Mouse (Mus musculus) limb, embryonic 11.5 days (tissue): ENCODE results near the gene Zfp398. TPM values are rescaled to one million over a fixed set of nuclear protein-coding genes. Genes with fewer than 3 reads are reported as not detected.
A peak's percentile ranks its signal among the peaks of the same experiment; 100 is the strongest.

Experiments
- ATAC-seq: fragments of 200-750 bp; cut with Nextera tagmentation; 2 replicates; pipeline ENCODE4 v1.8.0; 2017; ENCODE audit warnings: low read depth; ENCODE audit not compliant: insufficient number of reproducible peaks, low FRiP score, low TSS enrichment
- DNase-seq: peaks from one replicate; pipeline ENCODE4 v3.0.0-alpha.2; 2015; ENCODE audit warnings: low spot score
- H3K27ac ChIP-seq: fragments of 300-500 bp; sonication (generic); replicated peaks from 2 replicates; pipeline ENCODE4 v1.5.1; 2014; ENCODE audit warnings: low read depth, mild to moderate bottlenecking, low read length
- H3K27me3 ChIP-seq: fragments of 300-500 bp; sonication (generic); 2 replicates; pipeline ENCODE4 v1.6.1; 2014; ENCODE audit warnings: mild to moderate bottlenecking, low read length, mixed read lengths; ENCODE audit not compliant: control insufficient read depth, insufficient read depth
- H3K36me3 ChIP-seq: fragments of 300-500 bp; sonication (generic); 2 replicates; pipeline ENCODE4 v1.6.1; 2014; ENCODE audit warnings: mild to moderate bottlenecking, low read length, moderate library complexity, mixed read lengths; ENCODE audit not compliant: control insufficient read depth, insufficient read depth
- H3K4me1 ChIP-seq: fragments of 300-500 bp; sonication (generic); 2 replicates; pipeline ENCODE4 v1.6.1; 2014; ENCODE audit warnings: low read length, mixed read lengths; ENCODE audit not compliant: control insufficient read depth, insufficient read depth
- H3K4me2 ChIP-seq: fragments of 300-500 bp; sonication (generic); 2 replicates; pipeline ENCODE4 v1.6.1; 2014; ENCODE audit warnings: low read depth, mild to moderate bottlenecking, moderate library complexity; ENCODE audit not compliant: severe bottlenecking
- H3K4me3 ChIP-seq: fragments of 300-500 bp; sonication (generic); 2 replicates; pipeline ENCODE4 v1.5.1; 2014; ENCODE audit warnings: low read depth, low read length
- H3K9ac ChIP-seq: fragments of 300-500 bp; sonication (generic); 2 replicates; pipeline ENCODE4 v1.6.1; 2014; ENCODE audit warnings: mild to moderate bottlenecking, low read length
- H3K9me3 ChIP-seq: fragments of 300-500 bp; sonication (generic); 2 replicates; pipeline ENCODE4 v1.6.1; 2016; ENCODE audit warnings: low read length; ENCODE audit not compliant: control insufficient read depth
- WGBS: fragments of 180-500 bp; shearing (Covaris S2); extraction: QIAGEN DNeasy Blood & Tissue Kit; methylation state at CpG from one replicate; pipeline ENCODE4 v1.1.7; 2014; 5-methylcytosine and 5-hydroxymethylcytosine counted together
- microRNA counts: library from miRNA; unstranded; fragments of <30 nt; microRNA quantifications from one replicate; lab custom pipeline; 2016
- microRNA-seq: library from miRNA; unstranded; fragments of <30 nt; microRNA quantifications from one replicate; pipeline ENCODE4, GENCODE M21; 2016
- polyA plus RNA-seq: library from polyadenylated mRNA; unstranded; fragments of >200 nt; fragmentation: Nextera tagmentation; extraction: Ambion mirVana; gene quantifications from 2 replicates; pipeline ENCODE4 v1.2.1, GENCODE M21; 2014

Gene Zfp398
- polyA plus RNA-seq, 1 experiment from 2014 or later = 9.3 TPM

DNA sequence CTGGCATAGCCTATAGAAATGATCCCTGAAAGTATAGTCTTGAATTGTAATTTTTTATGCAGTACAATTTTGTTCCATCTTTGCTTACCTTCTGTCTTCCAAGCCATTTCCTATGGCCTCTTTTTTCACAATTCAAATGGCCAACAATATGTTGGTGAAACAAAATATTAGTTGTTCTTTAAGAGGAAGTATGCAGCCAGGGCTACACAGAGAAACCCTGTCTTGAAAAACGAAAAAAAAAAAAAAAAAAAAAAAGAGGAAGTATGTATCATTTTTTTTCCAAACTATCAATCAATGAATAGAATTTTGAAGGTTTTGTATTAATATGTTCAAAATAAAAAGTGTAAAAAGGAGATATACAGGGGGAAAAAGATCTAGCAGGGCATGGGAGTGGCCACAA, 76.2 kb downstream of the Zfp398 start:
- no peaks in the 10 kb centered on the region for H3K4me1 ChIP-seq
- no peak for DNase-seq
- no peaks in the 10 kb centered on the region; the same call in 1 of the 2 replicates for H3K36me3 ChIP-seq
- ATAC-seq = no peak
- no peak overlapping the region for H3K4me3 ChIP-seq
- H3K27ac ChIP-seq = no peak overlapping the region
- no peaks in the 10 kb centered on the region for H3K27me3 ChIP-seq
- 71% methylated on average over 1 of the region's 1 CpGs for WGBS
- H3K9me3 ChIP-seq = no peaks in the 10 kb centered on the region
- no peak overlapping the region for H3K9ac ChIP-seq
- H3K4me2 ChIP-seq = no peak overlapping the region

DNA sequence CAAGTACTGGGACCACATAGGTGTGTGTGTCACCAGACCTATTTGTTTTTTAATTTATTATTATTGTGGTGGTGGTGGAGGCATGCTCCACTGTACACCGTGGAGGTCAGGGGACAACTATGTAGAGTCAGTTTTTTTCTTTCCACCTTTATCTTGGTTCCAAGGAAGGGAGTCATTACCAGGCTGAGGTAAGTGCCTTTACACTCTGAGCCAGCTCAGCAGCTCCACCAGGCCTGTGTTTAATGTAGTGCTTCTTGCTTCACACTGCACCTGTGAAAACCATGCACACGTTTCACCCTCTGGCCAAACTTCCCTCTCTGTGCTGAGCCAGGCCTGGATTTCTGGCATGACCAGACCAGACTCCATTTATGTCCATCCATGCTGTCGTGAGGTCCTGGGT, 77.5 kb downstream of the Zfp398 start:
- ATAC-seq = no peak
- Histone ChIP-seq H3K4me2 (no peak overlapping the region), H3K9ac (no peak overlapping the region), H3K9me3 (no peaks in the 10 kb centered on the region), H3K27me3 (no peaks in the 10 kb centered on the region), H3K27ac (no peak overlapping the region), H3K4me3 (no peak overlapping the region), H3K36me3 (no peaks in the 10 kb centered on the region), H3K4me1 (no peaks in the 10 kb centered on the region)
- 59% methylated on average over 3 of the region's 3 CpGs for WGBS
- DNase-seq = no peak

DNA sequence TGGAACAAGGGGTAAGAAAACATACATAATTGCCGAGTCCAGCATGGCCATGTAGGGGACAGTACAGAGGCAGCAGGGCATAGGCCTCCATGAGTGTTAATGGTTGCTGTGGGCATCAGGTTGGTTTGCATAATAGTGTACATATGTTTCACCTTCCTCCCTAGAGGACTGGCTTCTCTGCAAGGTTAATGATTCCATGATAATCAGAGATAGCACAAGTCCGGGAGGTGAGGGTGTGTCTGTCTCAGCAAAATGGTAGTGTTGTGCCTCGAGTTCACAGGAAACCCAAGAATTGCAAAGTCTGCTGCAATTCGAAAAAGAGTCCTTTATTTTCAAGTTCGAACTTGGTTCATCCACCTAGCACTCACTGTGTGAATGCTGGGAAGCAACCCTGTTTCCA, 81.6 kb downstream of the Zfp398 start:
- H3K4me2 ChIP-seq = no peak overlapping the region
- no peak overlapping the region for H3K4me3 ChIP-seq
- H3K27me3 ChIP-seq = no peaks in the 10 kb centered on the region
- WGBS = 76% methylated on average over 5 of the region's 5 CpGs
- no peak overlapping the region for H3K9ac ChIP-seq
- H3K4me1 ChIP-seq = peaks cover 8% of the 10 kb centered on the region
- no peak for ATAC-seq
- no peaks in the 10 kb centered on the region for H3K36me3 ChIP-seq
- H3K9me3 ChIP-seq = no peaks in the 10 kb centered on the region
- DNase-seq = no peak
- H3K27ac ChIP-seq = no peak overlapping the region

DNA sequence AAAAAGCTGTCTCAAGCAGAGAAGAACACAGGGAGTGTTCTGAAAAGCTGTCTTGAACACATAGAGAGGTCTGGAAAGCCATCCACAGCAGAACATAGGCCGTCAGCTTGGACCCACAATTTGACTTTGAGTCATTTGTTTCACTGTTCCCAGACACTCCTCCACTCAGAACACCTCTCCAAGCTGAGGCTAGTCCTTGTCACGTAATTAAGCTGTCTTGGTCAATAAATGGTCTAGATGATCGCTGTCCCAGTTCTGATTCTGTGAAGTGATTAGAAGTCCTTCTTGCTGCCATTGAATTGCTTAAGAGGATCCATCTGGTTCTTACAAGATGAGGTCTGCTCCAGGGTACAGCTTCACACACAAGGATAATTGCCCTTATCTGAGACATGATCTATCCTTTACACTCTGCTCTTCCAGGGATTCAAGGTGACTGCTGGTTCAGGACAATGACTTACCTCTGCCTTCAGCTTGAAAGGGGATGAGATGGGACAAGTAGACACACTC, 83.4 kb downstream of the Zfp398 start:
- DNase-seq (no peak), ATAC-seq (no peak)
- Histone ChIP-seq H3K4me1 (peaks cover 8% of the 10 kb centered on the region), H3K27me3 (no peaks in the 10 kb centered on the region), H3K9me3 (no peaks in the 10 kb centered on the region), H3K4me2 (no peak overlapping the region), H3K9ac (no peak overlapping the region), H3K4me3 (no peak overlapping the region), H3K27ac (no peak overlapping the region), H3K36me3 (no peaks in the 10 kb centered on the region)
- 66% methylated on average over 3 of the region's 3 CpGs for WGBS

DNA sequence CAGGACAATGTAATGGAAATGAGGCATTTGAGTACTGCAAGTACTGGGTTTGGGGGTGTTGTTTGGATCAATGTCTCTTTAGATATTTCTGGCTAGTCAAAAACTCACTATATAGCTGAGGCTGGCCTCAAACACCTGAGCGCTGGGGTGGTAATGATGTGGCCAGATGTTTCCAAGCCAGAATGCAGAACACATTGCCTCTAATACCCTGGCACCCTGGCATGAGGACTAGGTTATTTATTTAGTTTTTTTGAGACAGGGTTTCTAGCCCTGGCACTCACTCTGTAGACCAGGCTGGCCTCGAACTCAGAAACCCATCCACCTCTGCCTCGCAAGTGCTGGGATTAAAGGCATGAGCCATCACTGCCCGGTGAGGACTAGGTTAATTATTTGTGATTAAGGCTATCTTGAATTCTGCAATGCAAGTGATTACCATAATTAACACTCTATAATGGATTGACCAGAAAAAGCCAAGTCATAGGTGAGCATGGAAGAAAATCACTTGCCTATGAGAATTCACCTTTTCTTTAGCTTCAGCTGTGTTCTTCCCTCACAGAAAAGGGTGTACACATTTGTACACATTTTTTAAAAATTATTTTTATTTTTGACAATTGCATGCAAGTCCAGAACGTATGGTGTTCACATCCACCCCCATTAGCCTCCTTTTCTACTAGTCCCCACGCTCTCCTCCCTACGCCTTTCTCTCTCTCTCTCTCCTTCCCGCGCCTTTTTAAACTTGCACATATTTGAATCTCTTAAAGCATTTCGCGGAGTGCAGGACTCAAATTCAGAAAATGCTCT, 84.4 kb downstream of the Zfp398 start:
- DNase-seq = no peak
- H3K4me3 ChIP-seq = peak overlapping the region; percentile 86
- no peaks in the 10 kb centered on the region for H3K9me3 ChIP-seq
- no peak for ATAC-seq
- peak overlapping the region; percentile 40 for H3K4me2 ChIP-seq
- H3K27me3 ChIP-seq = no peaks in the 10 kb centered on the region
- H3K27ac ChIP-seq = no peak overlapping the region
- H3K36me3 ChIP-seq = no peaks in the 10 kb centered on the region
- WGBS = 28% methylated on average over 11 of the region's 11 CpGs
- H3K4me1 ChIP-seq = peaks cover 8% of the 10 kb centered on the region
- H3K9ac ChIP-seq = peak overlapping the region; percentile 88

DNA sequence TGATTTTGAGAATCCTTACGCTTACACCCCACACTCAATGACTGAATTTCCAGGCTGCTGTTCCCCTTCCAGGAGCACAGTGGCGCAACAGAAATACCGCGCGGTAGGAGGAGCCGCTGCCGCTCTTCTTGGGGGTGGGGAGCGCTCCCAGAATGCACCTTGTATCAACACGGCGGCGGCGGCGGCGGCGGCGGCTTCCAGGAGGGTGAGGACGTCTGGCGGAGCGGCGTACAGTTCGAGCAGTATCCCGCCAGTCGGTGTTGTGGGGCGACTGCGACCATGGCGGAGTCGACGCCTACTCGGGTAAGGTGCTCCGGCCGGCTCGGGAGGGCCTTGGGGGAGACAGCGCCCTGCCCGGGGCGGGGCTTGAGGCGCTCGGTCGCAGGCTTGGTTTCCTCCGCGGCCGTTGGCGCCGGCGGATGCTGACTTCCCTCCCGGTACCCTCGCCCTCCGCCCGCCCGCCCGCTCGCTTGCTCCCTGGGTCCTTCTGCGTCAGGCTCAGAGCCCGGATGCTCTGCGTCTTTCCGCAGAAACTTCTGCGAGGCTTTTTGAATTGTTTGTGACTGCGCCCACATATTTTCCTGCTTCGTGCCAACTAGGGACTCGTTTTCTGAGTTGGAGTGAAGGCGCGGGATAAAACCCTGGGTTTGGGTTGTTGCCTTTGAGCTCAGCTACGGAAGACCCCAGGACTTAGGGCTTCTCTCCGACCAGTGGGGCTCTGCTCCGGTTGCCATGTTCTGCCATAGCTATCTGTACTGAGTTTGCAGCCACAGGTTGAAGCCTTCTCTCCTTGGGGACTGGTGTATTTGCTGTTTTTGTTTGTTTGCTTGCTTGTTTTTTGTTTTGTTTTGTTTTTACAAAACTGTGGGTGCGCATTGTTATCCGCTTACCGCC, 85.2 kb downstream of the Zfp398 start, which contains the start of gene Zfp212:
Zfp212 (plus strand) TSS at position 30 of the 894 bp plus-strand sequence.
- Histone ChIP-seq H3K4me1 (peaks cover 8% of the 10 kb centered on the region), H3K36me3 (no peaks in the 10 kb centered on the region), H3K9me3 (no peaks in the 10 kb centered on the region), H3K27me3 (no peaks in the 10 kb centered on the region), H3K27ac (peak within 1 kb of the TSS; percentile 90), H3K4me2 (peak within 1 kb of the TSS; percentile 69), H3K9ac (peak within 1 kb of the TSS; percentile 88), H3K4me3 (peak within 1 kb of the TSS; percentile 86)
- DNase-seq (peak; percentile 94), ATAC-seq (peak; percentile 92)
- under 1% methylated on average over 67 of the region's 67 CpGs for WGBS

MicroRNA genes within 50 kb of the gene (microRNA counts, 519-probe panel; counts per million panel counts)
- not detected for microRNA mmu-miR-704 (lab: Ali Mortazavi, UCI)

Small RNA genes lying within 50 kb of the gene (microRNA-seq; reads per million reads assigned to microRNA genes)
- 1.2 reads per million for gene Mir704

Other genes starting within 250 kb of the Zfp398 start
- gene Ezh2, start 240.3 kb upstream of the Zfp398 start, polyA plus RNA-seq = 172 and 179 TPM in 2 replicates
- gene Pdia4, start 22.2 kb upstream of the Zfp398 start, polyA plus RNA-seq = 322 and 336 TPM in 2 replicates
- gene Zfp786, start 4.8 kb upstream of the Zfp398 start, polyA plus RNA-seq = 4.7 and 5.4 TPM in 2 replicates
- 12.9 and 16.1 TPM in 2 replicates for gene Zfp282, start 41.5 kb downstream of the Zfp398 start, polyA plus RNA-seq
- 14.7 and 16.5 TPM in 2 replicates for gene Zfp212, start 84.8 kb downstream of the Zfp398 start, polyA plus RNA-seq
- gene Zfp956, start 117.7 kb downstream of the Zfp398 start, polyA plus RNA-seq = 8.8 and 11.9 TPM in 2 replicates
- gene Zfp777, start 213.2 kb downstream of the Zfp398 start, polyA plus RNA-seq = 9.3 and 9.8 TPM in 2 replicates